Mouse (Mus musculus): ENCODE results near the gene Kmt2a. TPM values are rescaled to one million over a fixed set of nuclear protein-coding genes. Genes with fewer than 3 reads are reported as not detected.
A peak's percentile ranks its signal among the peaks of the same experiment; 100 is the strongest.

The Kmt2a gene
- polyA plus RNA-seq, 1 experiment, result 0.29 TPM

GRCm38 (mm10) chr9:44882436-44882980 is 1.4 kb upstream of the Kmt2a start:
- no peak for TF ChIP-seq GATA1 (IDR thresholded peaks at IDR 0.05; ENCODE audit: low read length)
- no peak for TF ChIP-seq TAL1 (IDR thresholded peaks at IDR 0.05; ENCODE audit: low read length)
- H3K4me3 ChIP-seq (replicated peaks), result peak overlapping the region; percentile 95
- H3K4me1 ChIP-seq (ENCODE audit: control insufficient read depth), result peaks cover 37% of the 10 kb centered on the region
- H3K9me3 ChIP-seq (ENCODE audit: control insufficient read depth, low read length), result no peaks in the 10 kb centered on the region
- peaks cover 50% of the 10 kb centered on the region for H3K27me3 ChIP-seq (ENCODE audit: control insufficient read depth)
- peaks cover 7% of the 10 kb centered on the region for H3K36me3 ChIP-seq (ENCODE audit: control insufficient read depth)

- peaks cover 41% of the 10 kb centered on the region for H3K4me1 ChIP-seq (ENCODE audit: control insufficient read depth)
- TF ChIP-seq TAL1 (IDR thresholded peaks at IDR 0.05; ENCODE audit: low read length) (no peak), GATA1 (IDR thresholded peaks at IDR 0.05; ENCODE audit: low read length) (no peak)
- peak overlapping the region; percentile 95 for H3K4me3 ChIP-seq (replicated peaks)
- peaks cover 12% of the 10 kb centered on the region for H3K36me3 ChIP-seq (ENCODE audit: control insufficient read depth)
- peaks cover 47% of the 10 kb centered on the region for H3K27me3 ChIP-seq (ENCODE audit: control insufficient read depth)
- no peaks in the 10 kb centered on the region for H3K9me3 ChIP-seq (ENCODE audit: control insufficient read depth, low read length)
These were observed 892 bp upstream of the Kmt2a start for GRCm38 (mm10) chr9:44881941-44882435.

GRCm38 (mm10) chr9:44880309-44881081 is 601 bp downstream of the Kmt2a start:
- Histone ChIP-seq H3K4me3 (replicated peaks) (peak overlapping the region; percentile 95), H3K4me1 (ENCODE audit: control insufficient read depth) (peaks cover 42% of the 10 kb centered on the region), H3K9me3 (ENCODE audit: control insufficient read depth, low read length) (no peaks in the 10 kb centered on the region), H3K27me3 (ENCODE audit: control insufficient read depth) (peaks cover 34% of the 10 kb centered on the region), H3K36me3 (ENCODE audit: control insufficient read depth) (peaks cover 18% of the 10 kb centered on the region)
- TF ChIP-seq TAL1 (IDR thresholded peaks at IDR 0.05; ENCODE audit: low read length), result no peak
- TF ChIP-seq GATA1 (IDR thresholded peaks at IDR 0.05; ENCODE audit: low read length), result no peak

GRCm38 (mm10) chr9:44879694-44880271 is 1.3 kb downstream of the Kmt2a start:
- Histone ChIP-seq H3K36me3 (ENCODE audit: control insufficient read depth) (peaks cover 19% of the 10 kb centered on the region), H3K4me3 (replicated peaks) (peak overlapping the region; percentile 95), H3K27me3 (ENCODE audit: control insufficient read depth) (peaks cover 27% of the 10 kb centered on the region), H3K4me1 (ENCODE audit: control insufficient read depth) (peaks cover 42% of the 10 kb centered on the region), H3K9me3 (ENCODE audit: control insufficient read depth, low read length) (no peaks in the 10 kb centered on the region)
- TF ChIP-seq TAL1 (IDR thresholded peaks at IDR 0.05; ENCODE audit: low read length) (no peak), GATA1 (IDR thresholded peaks at IDR 0.05; ENCODE audit: low read length) (no peak)

- Histone ChIP-seq H3K4me1 (ENCODE audit: control insufficient read depth) (peaks cover 42% of the 10 kb centered on the region), H3K27me3 (ENCODE audit: control insufficient read depth) (peaks cover 18% of the 10 kb centered on the region), H3K9me3 (ENCODE audit: control insufficient read depth, low read length) (no peaks in the 10 kb centered on the region), H3K36me3 (ENCODE audit: control insufficient read depth) (peaks cover 19% of the 10 kb centered on the region), H3K4me3 (replicated peaks) (peak overlapping the region; percentile 95)
- TF ChIP-seq GATA1 (IDR thresholded peaks at IDR 0.05; ENCODE audit: low read length) (no peak), TAL1 (IDR thresholded peaks at IDR 0.05; ENCODE audit: low read length) (no peak)
These were observed 2.2 kb downstream of the Kmt2a start for GRCm38 (mm10) chr9:44878776-44879500.

GRCm38 (mm10) chr9:44877686-44878085 is 3.4 kb downstream of the Kmt2a start:
- Histone ChIP-seq H3K9me3 (ENCODE audit: control insufficient read depth, low read length) (no peaks in the 10 kb centered on the region), H3K4me3 (replicated peaks) (no peak overlapping the region), H3K4me1 (ENCODE audit: control insufficient read depth) (peaks cover 35% of the 10 kb centered on the region), H3K36me3 (ENCODE audit: control insufficient read depth) (peaks cover 21% of the 10 kb centered on the region), H3K27me3 (ENCODE audit: control insufficient read depth) (peaks cover 7% of the 10 kb centered on the region)
- TF ChIP-seq TAL1 (IDR thresholded peaks at IDR 0.05; ENCODE audit: low read length), result no peak
- TF ChIP-seq GATA1 (IDR thresholded peaks at IDR 0.05; ENCODE audit: low read length), result no peak

GRCm38 (mm10) chr9:44875476-44875875 is 5.6 kb downstream of the Kmt2a start:
- H3K27me3 ChIP-seq (ENCODE audit: control insufficient read depth), result no peaks in the 10 kb centered on the region
- no peaks in the 10 kb centered on the region for H3K9me3 ChIP-seq (ENCODE audit: control insufficient read depth, low read length)
- TF ChIP-seq TAL1 (IDR thresholded peaks at IDR 0.05; ENCODE audit: low read length), result no peak
- TF ChIP-seq GATA1 (IDR thresholded peaks at IDR 0.05; ENCODE audit: low read length), result no peak
- peaks cover 24% of the 10 kb centered on the region for H3K4me1 ChIP-seq (ENCODE audit: control insufficient read depth)
- H3K36me3 ChIP-seq (ENCODE audit: control insufficient read depth), result peaks cover 37% of the 10 kb centered on the region
- H3K4me3 ChIP-seq (replicated peaks), result no peak overlapping the region

- Histone ChIP-seq H3K4me1 (ENCODE audit: control insufficient read depth) (peaks cover 11% of the 10 kb centered on the region), H3K36me3 (ENCODE audit: control insufficient read depth) (peaks cover 43% of the 10 kb centered on the region)
- no peak for TF ChIP-seq GATA1 (IDR thresholded peaks at IDR 0.05; ENCODE audit: low read length)
- no peak for TF ChIP-seq TAL1 (IDR thresholded peaks at IDR 0.05; ENCODE audit: low read length)
These were observed 6.9 kb downstream of the Kmt2a start for GRCm38 (mm10) chr9:44874198-44874597.

More at GRCm38 (mm10) chr9:44874198-44874597, 6.9 kb downstream of the Kmt2a start:
- Histone ChIP-seq H3K9me3 (ENCODE audit: control insufficient read depth, low read length) (no peaks in the 10 kb centered on the region), H3K4me3 (replicated peaks) (no peak overlapping the region), H3K27me3 (ENCODE audit: control insufficient read depth) (no peaks in the 10 kb centered on the region)
